Mouse (Mus musculus): ENCODE data around the gene Dmrta2. TPM values are rescaled to one million over a fixed set of nuclear protein-coding genes. Genes with fewer than 3 reads are reported as not detected.

The Dmrta2 gene
- 0.27 TPM in 1 of 2 replicates, not detected in the other for total RNA-seq (2021)
- long read RNA-seq, result 0 reads

GRCm38 (mm10) chr4:109977148-109978067, at the start of gene Dmrta2:
TSS of gene Dmrta2 (plus strand) at chr4:109978053.
- no peak for DNase-seq

GRCm38 (mm10) chr4:109929058-109929457, 48.8 kb upstream of the Dmrta2 start:
- no peak for DNase-seq

GRCm38 (mm10) chr4:109930445-109930844, 47.4 kb upstream of the Dmrta2 start:
- DNase-seq, result no peak

- no peak for DNase-seq
These were observed 46.9 kb upstream of the Dmrta2 start for GRCm38 (mm10) chr4:109930935-109931334.

GRCm38 (mm10) chr4:109936557-109936956, 41.3 kb upstream of the Dmrta2 start:
- DNase-seq, result no peak

GRCm38 (mm10) chr4:109939291-109939690, 38.6 kb upstream of the Dmrta2 start:
- DNase-seq, result no peak

GRCm38 (mm10) chr4:109945554-109945953, 32.3 kb upstream of the Dmrta2 start:
- DNase-seq, result no peak

- DNase-seq, result no peak
These were observed 28.5 kb upstream of the Dmrta2 start for GRCm38 (mm10) chr4:109949307-109949706.

GRCm38 (mm10) chr4:109953509-109953908, 24.3 kb upstream of the Dmrta2 start:
- DNase-seq, result no peak

GRCm38 (mm10) chr4:109960201-109960935, 17.5 kb upstream of the Dmrta2 start:
- DNase-seq, result no peak

GRCm38 (mm10) chr4:109963570-109964279, 14.1 kb upstream of the Dmrta2 start:
- no peak for DNase-seq

GRCm38 (mm10) chr4:109969561-109969960, 8.3 kb upstream of the Dmrta2 start:
- no peak for DNase-seq

- DNase-seq, result no peak
These were observed 3.7 kb upstream of the Dmrta2 start for GRCm38 (mm10) chr4:109973991-109974654.

GRCm38 (mm10) chr4:109974655-109975380, 3.0 kb upstream of the Dmrta2 start:
- DNase-seq, result no peak

- no peak for DNase-seq
These were observed 2.2 kb upstream of the Dmrta2 start for GRCm38 (mm10) chr4:109975381-109976240.

GRCm38 (mm10) chr4:109976273-109977147, 1.3 kb upstream of the Dmrta2 start:
- no peak for DNase-seq

GRCm38 (mm10) chr4:109978068-109978857, 410 bp downstream of the Dmrta2 start:
- no peak for DNase-seq

GRCm38 (mm10) chr4:109978858-109979340, 1.0 kb downstream of the Dmrta2 start:
- no peak for DNase-seq
